Mouse (Mus musculus) C2C12 (cell line): ENCODE results near the gene Jag2.

Experiments
- CEBPB ChIP-seq: IDR thresholded peaks from one replicate; pipeline ENCODE4 v1.6.1; 2011; ENCODE audit warnings: low read depth, mild to moderate bottlenecking, control low read depth, moderate library complexity
- CTCF ChIP-seq: IDR thresholded peaks from one replicate; pipeline ENCODE4 v1.5.1; 2011; ENCODE audit not compliant: control insufficient read depth, insufficient read depth, insufficient read length
- FOSL1 ChIP-seq: IDR thresholded peaks from one replicate; pipeline ENCODE4 v1.8.0; 2011; ENCODE audit warnings: mild to moderate bottlenecking, low read length; ENCODE audit not compliant: poor library complexity, insufficient read depth, severe bottlenecking
- MAX ChIP-seq: IDR thresholded peaks from one replicate; pipeline ENCODE4 v1.6.1; 2011; ENCODE audit warnings: mild to moderate bottlenecking, control low read depth
- MYOD1 ChIP-seq: IDR thresholded peaks from one replicate; pipeline ENCODE4 v1.6.1; 2011; ENCODE audit warnings: low read depth; ENCODE audit not compliant: control insufficient read depth, insufficient read length
- MYOG ChIP-seq: IDR thresholded peaks from one replicate; pipeline ENCODE4 v1.6.1; 2011; ENCODE audit not compliant: control insufficient read depth, insufficient read length; ENCODE audit errors: extremely low read depth
- USF1 ChIP-seq: IDR thresholded peaks from one replicate; pipeline ENCODE4 v1.6.1; 2011; ENCODE audit warnings: low read depth, mild to moderate bottlenecking, control low read depth, moderate library complexity

DNA sequence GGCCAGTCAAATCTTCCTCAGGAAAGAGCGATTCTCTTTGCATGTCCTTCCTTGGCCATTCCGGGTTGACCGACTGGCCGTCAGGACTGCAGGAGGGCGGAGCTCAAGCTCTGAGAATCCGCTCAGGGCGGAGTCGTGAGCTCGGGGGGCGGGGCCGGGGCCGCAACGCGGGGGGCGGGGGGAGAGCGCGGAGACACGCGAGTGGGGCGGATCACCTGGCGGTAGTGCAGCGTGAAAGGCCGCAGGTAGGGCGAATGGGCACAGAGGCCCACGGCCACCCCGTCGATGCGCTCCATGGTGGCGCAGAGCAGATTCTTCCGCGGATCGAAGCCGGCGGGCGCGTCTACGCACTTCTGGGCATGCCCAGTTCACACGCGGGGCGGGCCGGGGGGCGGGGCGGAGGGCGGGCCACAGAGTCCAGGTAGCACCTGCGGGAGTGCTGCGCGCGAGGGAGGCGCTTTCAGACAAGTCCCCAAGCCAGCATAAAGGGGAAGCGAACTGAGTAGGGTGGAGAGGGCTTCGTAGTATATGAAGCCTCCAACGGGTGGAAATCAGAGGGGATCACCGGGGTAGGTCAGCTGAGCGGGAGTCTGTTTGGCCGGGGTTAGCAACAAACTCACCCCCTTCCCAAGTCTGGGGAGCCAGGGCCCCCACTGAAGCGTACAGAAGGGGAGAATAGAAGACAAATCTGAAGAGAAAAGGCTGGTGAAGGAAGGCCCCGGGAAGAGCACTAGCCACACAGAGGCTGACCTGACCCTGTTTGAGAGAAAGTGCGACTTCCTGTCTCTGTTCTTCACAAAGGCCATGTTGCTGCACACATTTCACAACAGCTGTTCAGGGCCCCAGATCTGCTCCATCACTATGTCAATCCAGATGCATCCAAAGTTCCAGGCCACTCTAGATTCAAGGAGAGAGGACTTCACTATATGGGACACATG lies 12.5 kb upstream of the Jag2 start, which contains the start of gene Nudt14:
- TF ChIP-seq CTCF (no peak), USF1 (no peak), MYOD1 (no peak), MAX (no peak), MYOG (no peak), CEBPB (no peak), FOSL1 (no peak)
